Mouse (Mus musculus) thymus, adult 2 months (tissue): ENCODE results near the gene Cebpb.

Experiments used
- CTCF ChIP-seq: fragments of 200-500 bp; IDR thresholded peaks from 2 replicates; pipeline ENCODE4 v1.5.1; 2012; ENCODE audit warnings: mild to moderate bottlenecking, control low read depth, low read length, moderate library complexity, borderline replicate concordance; ENCODE audit not compliant: control insufficient read depth, poor library complexity, insufficient read depth; ENCODE audit errors: extremely low read depth
- POLR2A ChIP-seq: fragments of 200-500 bp; IDR thresholded peaks from 2 replicates; pipeline ENCODE4 v1.6.1; 2012; ENCODE audit warnings: mild to moderate bottlenecking, low read length, control low read depth, moderate library complexity; ENCODE audit not compliant: control insufficient read depth, poor library complexity, insufficient read depth; ENCODE audit errors: extremely low read depth

- no peak for TF ChIP-seq POLR2A
- peak; percentile 66; the same call in 1 of the 2 replicates for TF ChIP-seq CTCF
Observed at GRCm38 (mm10) chr2:167640279-167640678, 48.4 kb upstream of the Cebpb start.
